ENCODE assay signal across 7 mouse cellular contexts in genomic region chr19:47168223-47168622, GRCm38 (mm10). TPM values are rescaled to one million over a fixed set of nuclear protein-coding genes. Genes with fewer than 3 reads are reported as not detected.
DNase-seq lines count a peak whose midpoint lies in the region; ATAC-seq and TF ChIP-seq lines count a peak whose summit lies in the region.

No protein-coding gene starts in this region.

- peak; percentile 61; the same call in 1 of the 2 replicates for TF ChIP-seq CTCF in testis, adult 2 months (IDR thresholded peaks at IDR 0.05; ENCODE audit: control insufficient read depth, insufficient read depth, insufficient replicate concordance, low read depth, low read length)

- no peak for TF ChIP-seq POLR2A in testis, adult 2 months (IDR thresholded peaks at IDR 0.05; ENCODE audit: control insufficient read depth, low read depth, low read length)

- H3K4me1 ChIP-seq in testis, adult 2 months (ENCODE audit: control insufficient read depth, insufficient read depth, low read length) = peaks cover 9% of the 10 kb centered on the region
- H3K4me1 ChIP-seq in brown adipose tissue, adult 24 weeks (ENCODE audit: control insufficient read depth, insufficient read depth, insufficient read length, low read length) = no peaks in the 10 kb centered on the region
- H3K4me1 ChIP-seq in forebrain, embryonic 15.5 days = 0 out of 2 replicates have a peak, but pooled peaks cover 7% of the 10 kb centered on the region

- H3K27me3 ChIP-seq in testis, adult 2 months (ENCODE audit: control insufficient read depth, insufficient read depth, low read length) = no peaks in the 10 kb centered on the region
- H3K27me3 ChIP-seq in forebrain, embryonic 15.5 days = peaks cover 6% of the 10 kb centered on the region; the same call in 1 of the 2 replicates
- H3K27me3 ChIP-seq in splenic B cell, adult 2 months (ENCODE audit: control insufficient read depth, insufficient read depth, low read length, poor library complexity, severe bottlenecking) = 0 out of 2 replicates have a peak, but pooled peaks cover 2% of the 10 kb centered on the region

- H3K27ac ChIP-seq in testis, adult 2 months (ENCODE audit: control insufficient read depth, insufficient read depth, low read depth, low read length) = no peak overlapping the region
- no peak overlapping the region for H3K27ac ChIP-seq in brown adipose tissue, adult 24 weeks (replicated peaks; ENCODE audit: low read depth, low read length)
- no peak overlapping the region for H3K27ac ChIP-seq in forebrain, embryonic 15.5 days (replicated peaks)

- no peak for ATAC-seq in forebrain, embryonic 15.5 days (replicated peaks)
- peak; percentile 41 for ATAC-seq in inflammation-experienced regulatory T-cells, adult 6 months

- no peaks in the 10 kb centered on the region for H3K9me3 ChIP-seq in forebrain, embryonic 15.5 days

- no peaks in the 10 kb centered on the region for H3K36me3 ChIP-seq in testis, adult 2 months (ENCODE audit: control insufficient read depth, insufficient read depth, low read length)
- no peaks in the 10 kb centered on the region for H3K36me3 ChIP-seq in forebrain, embryonic 15.5 days
- no peaks in the 10 kb centered on the region for H3K36me3 ChIP-seq in splenic B cell, adult 2 months (ENCODE audit: control insufficient read depth, insufficient read depth, low read length, poor library complexity, severe bottlenecking)

- H3K4me3 ChIP-seq in testis, adult 2 months (ENCODE audit: control insufficient read depth, low read depth, low read length) = peak overlapping the region; percentile 51
- H3K4me3 ChIP-seq in brown adipose tissue, adult 24 weeks (ENCODE audit: insufficient read depth, low read depth, low read length) = peak overlapping the region; percentile 39
- H3K4me3 ChIP-seq in forebrain, embryonic 15.5 days = no peak overlapping the region

- no peak for DNase-seq in testis, postnatal 10 days (ENCODE audit: low spot score)
- DNase-seq in lung, postnatal 25 days (ENCODE audit: low spot score) = peak; percentile 47
- peak; percentile 81 for DNase-seq in splenic B cell, adult 2 months (ENCODE audit: low read depth, low spot score)

- peak overlapping the region; percentile 27 for H3K4me2 ChIP-seq in forebrain, embryonic 15.5 days (replicated peaks)

- H3K9ac ChIP-seq in forebrain, embryonic 15.5 days (replicated peaks) = no peak overlapping the region; the same call in 1 of the 2 replicates

- 7% methylated on average over 13 of the region's 13 CpGs for WGBS in forebrain, embryonic 15.5 days

RNA-seq across cellular contexts. Expression of gene Neurl1a, which starts 10.4 kb away (rescaled TPM):
- polyA plus RNA-seq in testis, adult 2 months (2012; rRNA removed) = 37.0 and 42.7 TPM in 2 replicates
- 5.7 and 5.8 TPM in 2 replicates for polyA plus RNA-seq in brown adipose tissue, adult 24 weeks (2012; ENCODE audit: insufficient read depth, insufficient read length, missing spikeins)
- polyA plus RNA-seq in forebrain, embryonic 15.5 days (2015; fragmentation: Nextera tagmentation; extraction: Ambion mirVana) = 7.2 and 7.9 TPM in 2 replicates
- under 1 TPM; 0.19 to 0.32 (median 0.25) TPM for polyA plus RNA-seq in inflammation-experienced regulatory T-cells, adult 6 months (2017; shearing (Covaris generic))

RNA-seq across cellular contexts. Expression of gene Calhm3, which starts 10.7 kb away (rescaled TPM):
- 0.30 TPM in 1 of 2 replicates, not detected in the other for polyA plus RNA-seq in testis, adult 2 months (2012; rRNA removed)
- not detected in 2 replicates for polyA plus RNA-seq in brown adipose tissue, adult 24 weeks (2012; ENCODE audit: insufficient read depth, insufficient read length, missing spikeins)
- polyA plus RNA-seq in forebrain, embryonic 15.5 days (2015; fragmentation: Nextera tagmentation; extraction: Ambion mirVana) = not detected in 2 replicates
- polyA plus RNA-seq in inflammation-experienced regulatory T-cells, adult 6 months (2017; shearing (Covaris generic)) = not detected

RNA-seq across cellular contexts. Expression of gene Calhm1, which starts 24.2 kb away (rescaled TPM):
- polyA plus RNA-seq in testis, adult 2 months (2012; rRNA removed) = not detected in 2 replicates
- not detected in 2 replicates for polyA plus RNA-seq in brown adipose tissue, adult 24 weeks (2012; ENCODE audit: insufficient read depth, insufficient read length, missing spikeins)
- polyA plus RNA-seq in forebrain, embryonic 15.5 days (2015; fragmentation: Nextera tagmentation; extraction: Ambion mirVana) = not detected in 2 replicates
- polyA plus RNA-seq in inflammation-experienced regulatory T-cells, adult 6 months (2017; shearing (Covaris generic)) = not detected

RNA-seq across cellular contexts. Expression of gene Calhm2, which starts 30.1 kb away (rescaled TPM):
- 2.7 and 4.1 TPM in 2 replicates for polyA plus RNA-seq in testis, adult 2 months (2012; rRNA removed)
- 1.6 and 1.7 TPM in 2 replicates for polyA plus RNA-seq in brown adipose tissue, adult 24 weeks (2012; ENCODE audit: insufficient read depth, insufficient read length, missing spikeins)
- 1.0 and 1.2 TPM in 2 replicates for polyA plus RNA-seq in forebrain, embryonic 15.5 days (2015; fragmentation: Nextera tagmentation; extraction: Ambion mirVana)
- 10 to 100 TPM; 13.3 to 21.6 (median 15.8) TPM for polyA plus RNA-seq in inflammation-experienced regulatory T-cells, adult 6 months (2017; shearing (Covaris generic))
